Mouse (Mus musculus) liver (tissue): ENCODE measurements around the gene Treh.

ENCODE experiments used
- DNase-seq: peaks from one replicate; pipeline ENCODE4 v3.0.0-alpha.2; 2020; ENCODE audit warnings: mixed read lengths

Treh gene

GRCm38 (mm10) chr9:44735886-44736285 is 62.9 kb downstream of the Treh start:
- no peak for DNase-seq
